Mouse (Mus musculus) adrenal gland, adult (tissue): ENCODE results near the gene Kxd1.

Experiments used
- DNase-seq, 2 experiments: peaks; one replicate each; pipeline ENCODE4 v3.0.0; 2022 to 2023; ENCODE audit warnings: low spot score in 1 of 2; ENCODE audit not compliant: inconsistent age in 2 of 2

The Kxd1 gene

GRCm38 (mm10) chr8:70469938-70470337 lies 57.8 kb downstream of the Kxd1 start:
- no peak for DNase-seq

GRCm38 (mm10) chr8:70469295-70469916 lies 58.4 kb downstream of the Kxd1 start:
- DNase-seq, result no peak

GRCm38 (mm10) chr8:70468733-70469132 lies 59.0 kb downstream of the Kxd1 start:
- no peak for DNase-seq

- no peak for DNase-seq
Measured at GRCm38 (mm10) chr8:70467907-70468306, 59.8 kb downstream of the Kxd1 start.

GRCm38 (mm10) chr8:70467229-70467725 lies 60.5 kb downstream of the Kxd1 start:
- DNase-seq, result no peak

GRCm38 (mm10) chr8:70466771-70467170 lies 61.0 kb downstream of the Kxd1 start:
- no peak for DNase-seq

- DNase-seq, result no peak
Measured at GRCm38 (mm10) chr8:70466305-70466704, 61.5 kb downstream of the Kxd1 start.

- DNase-seq, result no peak
Measured at GRCm38 (mm10) chr8:70465701-70466100, 62.1 kb downstream of the Kxd1 start.

- no peak for DNase-seq
Measured at GRCm38 (mm10) chr8:70464162-70464561, 63.6 kb downstream of the Kxd1 start.

- DNase-seq, result no peak
Measured at GRCm38 (mm10) chr8:70463306-70463705, 64.5 kb downstream of the Kxd1 start.

- DNase-seq, result no peak
Measured at GRCm38 (mm10) chr8:70462516-70462813, 65.3 kb downstream of the Kxd1 start.

- peak; percentile 89 to 90 for DNase-seq
Measured at GRCm38 (mm10) chr8:70461765-70462515, 65.8 kb downstream of the Kxd1 start.

GRCm38 (mm10) chr8:70460606-70461005 lies 67.2 kb downstream of the Kxd1 start:
- DNase-seq, result no peak

- DNase-seq, result peak in 1 of 2 experiments; percentile 73
Measured at GRCm38 (mm10) chr8:70460199-70460598, 67.6 kb downstream of the Kxd1 start.

- no peak for DNase-seq
Measured at GRCm38 (mm10) chr8:70459636-70460035, 68.1 kb downstream of the Kxd1 start.

GRCm38 (mm10) chr8:70458462-70458861 lies 69.3 kb downstream of the Kxd1 start:
- DNase-seq, result peak; percentile 59 to 86
